Comparison of ENCODE assay signal across 8 mouse cellular contexts in the genomic region with DNA sequence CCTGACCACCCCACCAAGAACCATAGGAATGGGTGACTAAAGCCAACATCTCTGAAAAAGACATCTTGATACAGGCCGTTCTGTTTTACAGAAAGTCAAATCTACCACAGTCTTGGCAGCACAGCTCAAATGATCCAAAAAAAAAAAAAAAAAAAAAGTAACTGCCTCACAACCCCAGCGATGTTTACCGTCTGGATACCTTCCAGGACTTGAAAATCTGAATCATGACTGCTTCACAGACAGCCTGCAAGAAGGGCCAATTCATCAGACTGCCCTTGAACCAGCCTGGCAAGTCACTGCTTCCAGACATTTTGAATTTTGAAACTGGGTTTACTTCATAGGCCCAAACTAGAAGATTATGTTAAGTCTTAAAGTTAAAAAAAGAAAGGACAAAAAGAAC. TPM values are rescaled to one million over a fixed set of nuclear protein-coding genes. Genes with fewer than 3 reads are reported as not detected.
DNase-seq lines count a peak whose midpoint lies in the region; ATAC-seq lines count a peak whose summit lies in the region.

No protein-coding gene starts in this region.

- peak overlapping the region; percentile 74 for H3K27ac ChIP-seq in heart, embryonic 16.5 days (ENCODE audit: low read length)
- H3K27ac ChIP-seq in forebrain, embryonic 12.5 days = peak overlapping the region; percentile 80
- H3K27ac ChIP-seq in lung, embryonic 15.5 days = peak overlapping the region; percentile 89

- no peak for ATAC-seq in heart, embryonic 16.5 days (replicated peaks; ENCODE audit: extremely low read depth, insufficient read depth, low FRiP score)
- ATAC-seq in forebrain, embryonic 12.5 days (ENCODE audit: low FRiP score) = no peak
- 0 out of 2 replicates have a peak, but pooled peaks have one; percentile 33 for ATAC-seq in lung, embryonic 15.5 days (ENCODE audit: borderline replicate concordance, extremely low read depth, low FRiP score, low TSS enrichment)

- peak overlapping the region; percentile 43; the same call in 1 of the 2 replicates for H3K9ac ChIP-seq in heart, embryonic 16.5 days (ENCODE audit: low read length)
- no peak overlapping the region for H3K9ac ChIP-seq in forebrain, embryonic 12.5 days
- no peak overlapping the region for H3K9ac ChIP-seq in lung, embryonic 15.5 days

- no peaks in the 10 kb centered on the region for H3K9me3 ChIP-seq in heart, embryonic 16.5 days (replicated peaks; ENCODE audit: control insufficient read depth, low read length)
- no peaks in the 10 kb centered on the region for H3K9me3 ChIP-seq in forebrain, embryonic 12.5 days
- H3K9me3 ChIP-seq in lung, embryonic 15.5 days = no peaks in the 10 kb centered on the region

- no peaks in the 10 kb centered on the region for H3K27me3 ChIP-seq in heart, embryonic 16.5 days (ENCODE audit: control insufficient read depth, insufficient read depth, low read length)
- no peaks in the 10 kb centered on the region; the same call in 1 of the 2 replicates for H3K27me3 ChIP-seq in forebrain, embryonic 12.5 days
- H3K27me3 ChIP-seq in lung, embryonic 15.5 days = no peaks in the 10 kb centered on the region

- H3K4me3 ChIP-seq in heart, embryonic 16.5 days (ENCODE audit: low read length) = no peak overlapping the region
- no peak overlapping the region for H3K4me3 ChIP-seq in forebrain, embryonic 12.5 days (replicated peaks)
- no peak overlapping the region for H3K4me3 ChIP-seq in lung, embryonic 15.5 days

- peaks cover 6% of the 10 kb centered on the region; the same call in 1 of the 2 replicates for H3K36me3 ChIP-seq in heart, embryonic 16.5 days (ENCODE audit: control insufficient read depth, insufficient read depth)
- H3K36me3 ChIP-seq in forebrain, embryonic 12.5 days (replicated peaks) = peaks cover 15% of the 10 kb centered on the region
- H3K36me3 ChIP-seq in lung, embryonic 15.5 days = no peaks in the 10 kb centered on the region

- WGBS in heart, embryonic 16.5 days = 7% methylated on average over 3 of the region's 3 CpGs
- 21% methylated on average over 3 of the region's 3 CpGs for WGBS in forebrain, embryonic 12.5 days
- 5% methylated on average over 3 of the region's 3 CpGs for WGBS in lung, embryonic 15.5 days

- DNase-seq in heart, adult 8-10 months (ENCODE audit: low spot score) = no peak
- DNase-seq in MN1 (ENCODE audit: low spot score) = peak; percentile 68
- DNase-seq in layer of hippocampus, postnatal 25 days (ENCODE audit: extremely low spot score in 1 of 2, low spot score in 1 of 2) = no peak
- no peak for DNase-seq in left cerebral cortex, adult 18-20 months (ENCODE audit: low spot score in 2 of 2)
- DNase-seq in thymus, postnatal 10 days (ENCODE audit: low spot score in 2 of 2) = no peak

- H3K4me1 ChIP-seq in heart, embryonic 16.5 days (ENCODE audit: control insufficient read depth, insufficient read depth, low read length) = peaks cover 88% of the 10 kb centered on the region
- H3K4me1 ChIP-seq in forebrain, embryonic 12.5 days = peaks cover 54% of the 10 kb centered on the region
- H3K4me1 ChIP-seq in lung, embryonic 15.5 days = peaks cover 96% of the 10 kb centered on the region

- no peak overlapping the region for H3K4me2 ChIP-seq in heart, embryonic 16.5 days (ENCODE audit: low read depth, low read length)
- 0 out of 2 replicates have a peak overlapping the region, but pooled peaks have one; percentile 34 for H3K4me2 ChIP-seq in forebrain, embryonic 12.5 days
- peak overlapping the region; percentile 30; the same call in 1 of the 2 replicates for H3K4me2 ChIP-seq in lung, embryonic 15.5 days

RNA-seq across cellular contexts. Expression of a gene that starts 9.4 kb away (rescaled TPM):
- polyA plus RNA-seq in heart, embryonic 16.5 days (2015; fragmentation: Nextera tagmentation; extraction: Ambion mirVana) = 260 and 301 TPM in 2 replicates
- total RNA-seq in heart, adult 8-10 months (2022) = 10 to 100 TPM; 57.8 to 82.0 (median 75.8) TPM
- polyA plus RNA-seq in forebrain, embryonic 12.5 days (2016; fragmentation: Nextera tagmentation; extraction: Ambion mirVana) = 159 and 171 TPM in 2 replicates
- 287 and 302 TPM in 2 replicates for polyA plus RNA-seq in lung, embryonic 15.5 days (2015; fragmentation: Nextera tagmentation; extraction: Ambion mirVana)
- total RNA-seq in layer of hippocampus, postnatal 25 days (2021) = 100 to 1,000 TPM; 124 to 129 TPM
- 100 to 1,000 TPM; 192 TPM for total RNA-seq in left cerebral cortex, adult 18-20 months (2021)

RNA-seq across cellular contexts. Expression of a gene that starts 28.9 kb away (rescaled TPM):
- 262 and 283 TPM in 2 replicates for polyA plus RNA-seq in heart, embryonic 16.5 days (2015; fragmentation: Nextera tagmentation; extraction: Ambion mirVana)
- total RNA-seq in heart, adult 8-10 months (2022) = 100 to 1,000 TPM; 152 to 167 (median 158) TPM
- 314 and 342 TPM in 2 replicates for polyA plus RNA-seq in forebrain, embryonic 12.5 days (2016; fragmentation: Nextera tagmentation; extraction: Ambion mirVana)
- polyA plus RNA-seq in lung, embryonic 15.5 days (2015; fragmentation: Nextera tagmentation; extraction: Ambion mirVana) = 360 and 364 TPM in 2 replicates
- 100 to 1,000 TPM; 179 to 185 TPM for total RNA-seq in layer of hippocampus, postnatal 25 days (2021)
- total RNA-seq in left cerebral cortex, adult 18-20 months (2021) = 100 to 1,000 TPM; 196 to 199 TPM

RNA-seq across cellular contexts. Expression of a gene that starts 29.1 kb away (rescaled TPM):
- 6.0 and 12.2 TPM in 2 replicates for polyA plus RNA-seq in heart, embryonic 16.5 days (2015; fragmentation: Nextera tagmentation; extraction: Ambion mirVana)
- 1 to 10 TPM in 1 of 4 experiments, under 1 TPM in 3; 0.50 to 1.1 (median 0.74) TPM for total RNA-seq in heart, adult 8-10 months (2022)
- 5.0 and 5.7 TPM in 2 replicates for polyA plus RNA-seq in forebrain, embryonic 12.5 days (2016; fragmentation: Nextera tagmentation; extraction: Ambion mirVana)
- polyA plus RNA-seq in lung, embryonic 15.5 days (2015; fragmentation: Nextera tagmentation; extraction: Ambion mirVana) = 7.4 and 9.8 TPM in 2 replicates
- total RNA-seq in layer of hippocampus, postnatal 25 days (2021) = 1 to 10 TPM; 2.1 to 2.4 TPM
- 1 to 10 TPM; 1.0 to 1.7 TPM for total RNA-seq in left cerebral cortex, adult 18-20 months (2021)
